Mouse (Mus musculus) right cerebral cortex, postnatal 14 days (tissue): ENCODE data around the gene Car6.

Source experiments
- DNase-seq: peaks from one replicate; pipeline ENCODE4 v3.0.0; 2022

The Car6 gene

DNA sequence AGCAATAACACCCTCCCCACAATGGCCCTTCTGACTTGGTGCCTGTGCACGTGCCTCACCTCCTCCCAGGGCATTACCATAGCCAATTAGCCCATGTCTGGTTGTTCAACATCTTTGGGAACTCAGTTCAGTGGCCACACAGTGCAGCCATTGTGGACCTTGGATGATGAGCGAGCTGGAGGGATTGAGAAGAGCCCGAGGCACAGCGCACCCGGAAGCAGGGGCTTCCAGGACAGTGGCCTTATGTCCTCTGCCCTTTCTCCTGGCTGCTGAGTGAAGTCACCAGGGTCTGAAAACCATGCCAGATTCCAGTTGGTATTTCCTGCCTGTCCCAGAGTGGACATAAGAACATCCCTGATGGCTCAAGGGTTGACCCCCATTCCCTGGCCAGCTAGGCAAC, at the start of gene Car6:
Car6 (minus strand) TSS at position 101 of the 400 bp plus-strand sequence.
- DNase-seq: no peak

DNA sequence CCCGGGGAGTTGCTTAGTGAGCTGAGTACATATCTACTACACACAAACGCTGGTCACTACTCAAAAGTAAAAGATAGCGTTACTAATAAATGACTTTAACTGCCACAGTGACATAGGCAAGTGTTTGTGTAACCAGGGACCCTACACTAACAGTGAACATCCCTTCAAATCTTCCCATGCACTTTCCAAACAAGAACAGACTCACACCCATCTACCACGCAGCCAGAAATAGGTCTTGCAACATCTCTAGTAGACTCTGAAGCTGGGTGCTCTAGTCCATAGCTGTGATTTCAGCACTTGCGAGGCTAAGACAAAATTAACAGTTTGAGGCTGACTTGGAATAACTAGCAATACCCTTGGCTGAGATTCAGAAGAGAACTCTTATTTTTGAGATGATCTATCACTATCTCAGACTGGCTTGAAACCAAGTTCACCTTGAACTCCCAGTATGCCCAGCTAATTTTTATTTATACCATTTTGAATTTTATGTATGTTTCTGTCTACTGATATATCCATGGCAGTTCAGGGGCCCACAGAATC, 48.7 kb upstream of the Car6 start:
- DNase-seq: no peak

DNA sequence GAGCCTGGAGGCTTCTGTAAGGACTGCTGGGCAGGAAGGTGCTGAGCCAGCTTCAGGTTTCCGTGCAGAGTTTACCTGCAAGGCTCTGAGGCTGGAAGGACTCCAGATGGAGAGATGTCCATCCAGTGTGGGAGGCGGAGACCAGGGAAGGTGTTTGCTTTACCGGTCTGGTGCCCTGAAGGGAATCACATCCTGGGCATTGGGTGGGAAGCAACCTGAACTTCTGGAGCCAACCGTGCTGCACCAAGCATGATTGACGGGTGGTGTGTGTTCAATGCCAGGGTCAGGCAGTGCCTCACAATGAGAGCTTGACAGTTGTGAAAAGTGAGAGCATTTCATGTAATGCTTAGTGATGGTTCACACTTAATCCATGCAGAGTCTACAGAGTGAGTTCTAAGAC, 47.8 kb upstream of the Car6 start:
- no peak for DNase-seq

- peak; percentile 69 for DNase-seq
These were observed 46.9 kb upstream of the Car6 start for GRCm38 (mm10) chr4:150248009-150248408.

- no peak for DNase-seq
These were observed 44.7 kb upstream of the Car6 start for GRCm38 (mm10) chr4:150245876-150246275.

GRCm38 (mm10) chr4:150242745-150243144, 41.6 kb upstream of the Car6 start:
- DNase-seq: no peak

DNA sequence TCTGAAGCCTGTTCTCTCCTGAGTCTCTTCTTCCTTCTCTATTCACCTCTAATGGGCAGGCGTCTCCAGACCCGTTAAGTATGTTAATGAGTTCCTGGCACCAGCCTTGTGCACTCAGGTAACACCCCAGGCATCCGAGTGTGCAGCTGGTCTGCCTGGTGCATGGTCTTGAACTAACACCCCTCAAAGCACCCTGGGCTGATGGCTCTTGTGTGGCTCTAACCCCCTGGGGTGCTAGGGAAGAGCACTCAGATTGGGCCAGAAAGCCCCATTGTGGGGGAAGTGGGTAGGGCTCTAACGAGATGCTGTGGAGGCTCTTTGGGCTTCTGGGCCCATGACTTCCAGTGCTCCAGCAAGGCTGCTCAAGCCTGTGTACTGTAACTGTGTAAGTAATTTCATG, 40.6 kb upstream of the Car6 start:
- DNase-seq: no peak

GRCm38 (mm10) chr4:150240381-150240886, 39.3 kb upstream of the Car6 start:
- DNase-seq: no peak

- peak; percentile 40 for DNase-seq
These were observed 38.8 kb upstream of the Car6 start for GRCm38 (mm10) chr4:150239951-150240368.

DNA sequence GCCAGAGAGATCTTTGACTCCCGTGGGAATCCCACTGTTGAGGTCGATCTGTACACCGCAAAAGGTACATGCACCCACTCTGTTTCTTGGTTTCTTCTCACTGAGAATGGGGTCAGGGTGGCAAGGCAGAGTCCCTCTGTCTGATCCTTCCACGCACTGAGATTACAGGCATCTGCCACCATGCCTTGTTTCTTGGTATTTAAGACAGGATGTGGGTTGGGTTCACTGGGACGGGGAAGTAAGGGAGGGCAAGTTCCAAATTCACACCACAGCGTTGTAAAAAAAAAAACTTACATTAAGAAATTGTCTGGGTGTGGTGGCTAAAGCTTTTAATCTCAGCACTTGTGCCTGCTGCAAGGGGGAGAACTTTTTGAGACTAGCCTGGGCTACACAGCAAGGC, 38.4 kb upstream of the Car6 start:
- no peak for DNase-seq

DNA sequence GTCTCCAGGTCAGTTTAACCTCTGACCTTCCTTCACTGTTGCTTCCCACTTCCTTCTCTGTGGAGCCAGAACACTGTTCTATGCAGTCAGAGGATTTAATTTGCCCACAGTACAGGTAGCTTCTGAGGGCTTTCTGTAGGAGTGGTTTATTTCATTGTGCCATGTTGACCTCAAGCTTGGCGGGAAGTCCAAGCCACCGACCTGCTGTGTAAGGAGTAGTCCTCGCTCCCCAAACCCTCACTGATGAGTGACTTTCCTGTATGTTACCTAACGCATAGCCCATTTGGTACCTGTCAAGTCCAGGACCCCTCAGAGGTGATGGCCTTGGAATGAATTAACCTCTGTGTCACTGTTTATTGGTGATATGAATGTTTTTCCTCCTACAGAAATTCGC, 38.0 kb upstream of the Car6 start:
- no peak for DNase-seq

DNA sequence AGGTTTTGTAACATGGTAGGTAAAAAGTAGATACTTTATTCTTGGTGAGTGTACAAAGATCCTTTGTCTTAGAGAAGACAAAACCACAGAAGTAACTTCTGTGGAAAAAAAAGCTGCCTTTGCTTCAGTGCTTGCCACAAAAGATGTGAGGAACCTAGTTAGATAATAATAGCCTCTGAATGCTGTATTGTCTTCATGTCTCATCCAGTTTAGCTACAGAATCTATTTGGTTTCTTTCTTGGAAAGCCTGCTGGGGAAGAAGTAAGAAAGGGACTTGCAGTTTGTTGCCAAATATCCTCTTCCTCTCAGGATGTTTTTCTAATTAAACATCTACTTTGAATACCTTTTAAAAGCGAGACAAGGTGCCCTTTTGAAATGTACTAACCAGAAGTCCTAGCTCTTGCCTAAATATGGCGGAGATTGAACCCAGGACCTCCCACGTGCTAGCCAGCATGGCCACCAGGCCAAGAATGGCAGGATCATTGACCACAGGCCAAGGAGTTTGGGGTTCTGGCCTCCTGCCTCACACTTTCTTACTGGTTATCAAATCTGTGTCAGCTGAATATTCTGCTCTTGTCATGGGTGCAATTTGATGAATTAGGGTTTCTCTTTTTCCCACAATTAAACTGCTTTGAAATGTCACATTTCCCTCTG, 37.4 kb upstream of the Car6 start:
- no peak for DNase-seq

- DNase-seq: no peak
These were observed 36.7 kb upstream of the Car6 start for GRCm38 (mm10) chr4:150237636-150238361.

DNA sequence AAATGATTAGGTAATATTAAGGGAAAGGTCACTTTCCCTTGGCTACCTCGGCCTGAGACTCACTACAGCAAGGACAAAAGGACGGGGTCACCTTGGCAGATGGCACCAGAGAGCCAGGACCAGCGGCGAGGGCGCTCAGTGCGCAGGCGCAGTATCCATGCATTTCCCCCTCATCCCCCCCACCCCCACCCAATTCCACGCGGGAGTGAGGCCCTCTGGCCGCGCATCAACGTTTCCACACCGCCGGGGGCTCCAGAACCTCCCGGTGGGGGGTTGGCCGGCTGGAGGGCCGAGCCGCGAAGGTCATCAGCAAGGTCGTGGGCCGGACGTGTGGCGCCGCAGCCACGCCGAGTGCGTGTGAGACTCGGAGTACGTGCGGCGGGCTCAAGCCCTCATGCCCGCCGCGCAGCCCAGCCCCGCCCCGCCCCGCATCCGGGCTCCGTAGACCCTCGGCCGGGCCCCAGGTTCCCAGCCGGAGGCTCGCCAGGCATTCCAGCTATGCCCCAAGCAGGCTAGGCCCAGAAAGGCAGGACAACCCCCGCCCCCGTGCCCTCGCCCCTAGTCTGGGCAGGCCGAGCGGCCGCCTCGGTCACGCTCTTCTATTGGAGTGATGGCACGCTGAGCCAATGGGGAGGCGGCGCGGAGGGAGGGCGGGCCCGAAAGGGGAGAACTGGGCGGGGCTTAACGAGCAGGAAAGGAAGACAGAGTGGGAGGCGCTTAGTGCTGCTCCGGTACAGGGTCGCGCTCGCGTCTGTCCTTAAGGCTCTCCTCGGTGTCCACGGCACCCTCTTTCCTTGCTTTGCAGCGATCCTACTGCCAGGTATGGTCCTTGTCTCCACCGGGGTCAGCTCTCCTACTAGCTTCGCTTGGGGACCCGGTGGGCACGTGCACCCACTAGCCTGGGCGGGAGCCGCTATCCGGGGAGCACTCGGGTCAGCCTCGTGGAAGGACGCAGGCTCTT, 35.7 kb upstream of the Car6 start, which contains the start of gene Eno1:
Eno1 (plus strand) TSS at position 201 of the 961 bp plus-strand sequence.
- DNase-seq: peak; percentile 98

- DNase-seq: no peak
These were observed 34.9 kb upstream of the Car6 start for GRCm38 (mm10) chr4:150236031-150236430.

GRCm38 (mm10) chr4:150235585-150235984, 34.5 kb upstream of the Car6 start:
- DNase-seq: no peak

- no peak for DNase-seq
These were observed 33.6 kb upstream of the Car6 start for GRCm38 (mm10) chr4:150234599-150235327.

- no peak for DNase-seq
These were observed 30.7 kb upstream of the Car6 start for GRCm38 (mm10) chr4:150231871-150232270.

GRCm38 (mm10) chr4:150230460-150231407, 29.6 kb upstream of the Car6 start:
- peak; percentile 41 for DNase-seq

DNA sequence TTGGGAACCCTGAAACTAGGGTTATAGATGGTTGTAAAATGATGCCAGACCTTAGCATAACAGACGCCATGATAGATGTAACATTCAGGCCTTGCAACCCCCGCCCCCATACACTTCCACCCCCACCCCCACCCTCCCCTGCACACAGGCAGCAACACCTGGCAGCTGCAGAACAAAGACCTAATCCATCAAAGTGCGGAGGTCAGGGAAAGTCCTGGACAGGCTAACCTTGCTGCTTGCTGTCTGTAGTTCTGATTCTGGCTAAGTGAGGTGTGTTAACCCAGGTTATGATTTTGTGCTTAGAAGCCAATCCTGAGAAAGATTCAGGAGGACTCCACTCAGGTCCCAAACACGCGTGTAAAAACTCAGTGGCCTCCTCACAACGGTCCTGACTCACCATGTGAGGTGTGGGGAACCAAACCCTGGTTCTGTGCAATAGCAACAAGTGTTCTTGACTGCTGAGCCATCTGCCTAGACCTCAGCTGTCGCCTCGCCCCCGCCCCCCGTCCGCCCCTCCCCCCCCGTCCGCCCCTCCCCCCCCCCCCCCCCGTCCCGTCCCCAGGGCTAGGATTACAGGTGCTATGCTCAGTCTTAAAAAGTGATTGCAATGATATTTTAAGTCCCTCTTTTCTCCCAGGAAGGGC, 28.7 kb upstream of the Car6 start:
- DNase-seq: no peak
